Mouse (Mus musculus) adipose tissue, adult 10 weeks (tissue): ENCODE measurements around the gene Ttc16. TPM values are rescaled to one million over a fixed set of nuclear protein-coding genes. Genes with fewer than 3 reads are reported as not detected.

Source experiments
- polyA plus RNA-seq: library from polyadenylated mRNA; stranded (reverse); fragments of 350-450 nt; fragmentation: Illumina TruSeq; extraction: RNeasy Lipid Tissue Mini Kit (QIAGEN cat#74804); gene quantifications from one replicate; pipeline ENCODE4 v1.2.3, GENCODE M21; 2014; ENCODE audit warnings: low read depth, low replicate concordance

The Ttc16 gene
- polyA plus RNA-seq: 4.4 TPM

GRCm38 (mm10) chr2:32775359-32776074 is at the start of gene Ttc16, which contains the start of gene Ptrh1:
TSS of gene Ttc16 (minus strand) at chr2:32775633.
TSS of gene Ptrh1 (plus strand) at chr2:32775786.

GRCm38 (mm10) chr2:32784048-32784681 is 8.7 kb upstream of the Ttc16 start, which contains the start of gene Cfap157:
TSS of gene Cfap157 (minus strand) at chr2:32784428.

GRCm38 (mm10) chr2:32757056-32757845 is 18.2 kb downstream of the Ttc16 start, which contains the start of gene Tor2a:
TSS of gene Tor2a (plus strand) at chr2:32757234.

GRCm38 (mm10) chr2:32740916-32741272 is 34.5 kb downstream of the Ttc16 start, which contains the start of gene 6330409D20Rik:
TSS of gene 6330409D20Rik (minus strand) at chr2:32741016.

GRCm38 (mm10) chr2:32720681-32721229 is 54.7 kb downstream of the Ttc16 start, which contains the start of gene Sh2d3c:
TSS of gene Sh2d3c (plus strand) at chr2:32721055.

GRCm38 (mm10) chr2:32712934-32713817 is 62.3 kb downstream of the Ttc16 start, which contains the start of gene Cdk9:
TSS of gene Cdk9 (minus strand) at chr2:32713076.

Other genes with a start within 250 kb of the Ttc16 start
- gene Fam102a, start 240.3 kb downstream of the Ttc16 start, polyA plus RNA-seq: 29.4 TPM
- 87.5 TPM for gene Dpm2, start 204.8 kb downstream of the Ttc16 start, polyA plus RNA-seq
- gene Pip5kl1, start 200.8 kb downstream of the Ttc16 start, polyA plus RNA-seq: not detected
- not detected for gene 9430097D07Rik, start 199.9 kb downstream of the Ttc16 start, polyA plus RNA-seq
- 28.3 TPM for gene St6galnac4, start 188.5 kb downstream of the Ttc16 start, polyA plus RNA-seq
- 24.1 TPM for gene St6galnac6, start 175.9 kb downstream of the Ttc16 start, polyA plus RNA-seq
- 38.9 TPM for gene Ak1, start 153.9 kb downstream of the Ttc16 start, polyA plus RNA-seq
- 49.7 TPM for gene Eng, start 129.0 kb downstream of the Ttc16 start, polyA plus RNA-seq
- 50.8 TPM for gene Fpgs, start 71.5 kb downstream of the Ttc16 start, polyA plus RNA-seq
- gene Cdk9, start 62.6 kb downstream of the Ttc16 start, polyA plus RNA-seq: 63.0 TPM
- gene Sh2d3c, start 54.6 kb downstream of the Ttc16 start, polyA plus RNA-seq: 12.2 TPM
- not detected for gene 6330409D20Rik, start 34.6 kb downstream of the Ttc16 start, polyA plus RNA-seq
- 40.9 TPM for gene Tor2a, start 18.4 kb downstream of the Ttc16 start, polyA plus RNA-seq
- gene Ptrh1, start 153 bp upstream of the Ttc16 start, polyA plus RNA-seq: 5.0 TPM
- 3.0 TPM for gene Cfap157, start 8.8 kb upstream of the Ttc16 start, polyA plus RNA-seq
- 9.1 TPM for gene Stxbp1, start 71.6 kb upstream of the Ttc16 start, polyA plus RNA-seq
- gene Fam129b, start 100.5 kb upstream of the Ttc16 start, polyA plus RNA-seq: 43.8 TPM
- gene Rpl12, start 185.9 kb upstream of the Ttc16 start, polyA plus RNA-seq: 796 TPM
- 13.7 TPM for gene Lrsam1, start 186.0 kb upstream of the Ttc16 start, polyA plus RNA-seq
- 21.9 TPM for gene Slc2a8, start 206.4 kb upstream of the Ttc16 start, polyA plus RNA-seq